Mouse (Mus musculus) urinary bladder, postnatal 4 days (tissue): ENCODE data around the gene Vash2.

Experiments used
- DNase-seq, 2 experiments: peaks; one replicate each; pipeline ENCODE4 v3.0.0; 2021 to 2022; ENCODE audit warnings: low spot score in 2 of 2

Gene Vash2

GRCm38 (mm10) chr1:190976887-190977573 is 2.1 kb downstream of the Vash2 start:
- DNase-seq = no peak

GRCm38 (mm10) chr1:190974833-190975232 is 4.3 kb downstream of the Vash2 start:
- no peak for DNase-seq

- DNase-seq = no peak
These were observed 4.9 kb downstream of the Vash2 start for GRCm38 (mm10) chr1:190974191-190974590.

- DNase-seq = peak in 1 of 2 experiments; percentile 41
These were observed 6.4 kb downstream of the Vash2 start for GRCm38 (mm10) chr1:190972612-190973192.

GRCm38 (mm10) chr1:190971708-190972610 is 7.1 kb downstream of the Vash2 start:
- no peak for DNase-seq

GRCm38 (mm10) chr1:190968010-190968409 is 11.1 kb downstream of the Vash2 start:
- no peak for DNase-seq

- no peak for DNase-seq
These were observed 13.9 kb downstream of the Vash2 start for GRCm38 (mm10) chr1:190964992-190965780.

GRCm38 (mm10) chr1:190962760-190963159 is 16.3 kb downstream of the Vash2 start:
- no peak for DNase-seq

GRCm38 (mm10) chr1:190958821-190959220 is 20.3 kb downstream of the Vash2 start:
- DNase-seq = no peak

- no peak for DNase-seq
These were observed 26.1 kb downstream of the Vash2 start for GRCm38 (mm10) chr1:190953009-190953408.

- no peak for DNase-seq
These were observed 28.1 kb downstream of the Vash2 start for GRCm38 (mm10) chr1:190951014-190951413.

GRCm38 (mm10) chr1:190948846-190949245 is 30.2 kb downstream of the Vash2 start:
- DNase-seq = no peak

- no peak for DNase-seq
These were observed 30.7 kb downstream of the Vash2 start for GRCm38 (mm10) chr1:190948439-190948838.

GRCm38 (mm10) chr1:190947986-190948385 is 31.1 kb downstream of the Vash2 start:
- DNase-seq = no peak

GRCm38 (mm10) chr1:190944109-190944760 is 34.9 kb downstream of the Vash2 start:
- peak; percentile 44 to 70 for DNase-seq

- no peak for DNase-seq
These were observed 39.3 kb downstream of the Vash2 start for GRCm38 (mm10) chr1:190939803-190940202.

- no peak for DNase-seq
These were observed 48.9 kb downstream of the Vash2 start for GRCm38 (mm10) chr1:190930181-190930580.

GRCm38 (mm10) chr1:190929010-190929695 is 49.9 kb downstream of the Vash2 start:
- DNase-seq = peak in 1 of 2 experiments; percentile 28

- DNase-seq = peak; percentile 96 to 98
These were observed 50.6 kb downstream of the Vash2 start for GRCm38 (mm10) chr1:190928370-190929009.

- DNase-seq = no peak
These were observed 51.2 kb downstream of the Vash2 start for GRCm38 (mm10) chr1:190927751-190928369.
